Comparison of ENCODE assay signal across 19 mouse cellular contexts in the genomic region with DNA sequence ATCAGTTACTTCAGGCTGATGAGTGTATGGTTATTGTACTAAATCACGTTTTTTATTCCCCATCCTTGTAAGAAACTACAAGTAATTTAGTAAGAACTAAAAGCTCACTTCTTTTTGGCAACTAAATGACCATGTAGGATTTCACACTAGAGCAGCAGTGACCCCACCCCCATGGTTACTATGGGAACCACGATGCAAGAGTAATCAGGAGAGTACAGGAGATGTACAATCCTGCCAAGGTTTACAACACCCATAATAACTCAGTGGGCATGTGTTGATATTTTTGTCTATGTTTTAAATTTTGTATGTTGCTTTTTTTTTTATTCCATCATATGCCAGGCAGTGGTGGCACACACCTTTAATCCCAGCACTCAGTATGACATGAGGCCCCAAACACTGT. TPM values are rescaled to one million over a fixed set of nuclear protein-coding genes. Genes with fewer than 3 reads are reported as not detected.
DNase-seq lines count a peak whose midpoint lies in the region; ATAC-seq and TF ChIP-seq lines count a peak whose summit lies in the region.
"Had no signal": no experiment of that assay in that cellular context is flagged by ENCODE, and none has a peak within 500 bp of the region (broad histone marks: within the 10 kb centered on the region; RNA-seq: fewer than 3 reads in every experiment).

No protein-coding gene starts in this region.

- peak; percentile 81 for ATAC-seq in megakaryocyte progenitor cell, adult 5-6 weeks (replicated peaks; ENCODE audit: poor library complexity)
- no peak for ATAC-seq in kidney, embryonic 16.5 days (ENCODE audit: low FRiP score, low TSS enrichment)

- H3K4me3 ChIP-seq in MEL (ENCODE audit: control insufficient read depth in 1 of 2, insufficient read depth in 1 of 2, low read depth in 2 of 2, low read length in 2 of 2), result no peak overlapping the region
- no peak overlapping the region for H3K4me3 ChIP-seq in kidney, embryonic 16.5 days (ENCODE audit: low read length)
- H3K4me3 ChIP-seq: embryonic facial prominence, embryonic 13.5 days; heart, embryonic 15.5 days; hindbrain, embryonic 10.5 days; limb, embryonic 12.5 days had no signal

- H3K4me1 ChIP-seq in MEL (ENCODE audit: control insufficient read depth in 1 of 2, insufficient read depth in 2 of 2, low read length in 2 of 2), result peaks cover 2 to 5% of the 10 kb centered on the region in 2 experiments; a peak in 3 of 4 replicates
- H3K4me1 ChIP-seq in kidney, embryonic 16.5 days (ENCODE audit: insufficient read depth, low read length), result no peaks in the 10 kb centered on the region
- H3K4me1 ChIP-seq: embryonic facial prominence, embryonic 13.5 days; heart, embryonic 15.5 days; hindbrain, embryonic 10.5 days; limb, embryonic 12.5 days had no signal

- no peak for TF ChIP-seq CTCF in MEL (IDR thresholded peaks at IDR 0.05 in 2 of 3, conservative IDR thresholded peaks at IDR 0.05 in 1 of 3; ENCODE audit: control insufficient read depth in 1 of 3, insufficient read depth in 1 of 3, low read depth in 2 of 3, low read length in 3 of 3, poor library complexity in 1 of 3, severe bottlenecking in 1 of 3)

- TF ChIP-seq EP300 in MEL (IDR thresholded peaks at IDR 0.05; ENCODE audit: low read depth in 1 of 2, low read length in 2 of 2), result no peak

- peaks cover 3 to 7% of the 10 kb centered on the region in 2 experiments for H3K36me3 ChIP-seq in MEL (ENCODE audit: control insufficient read depth in 1 of 2, insufficient read depth in 2 of 2, low read length in 2 of 2)
- no peaks in the 10 kb centered on the region for H3K36me3 ChIP-seq in kidney, embryonic 16.5 days (ENCODE audit: insufficient read depth, low read length)
- H3K36me3 ChIP-seq: embryonic facial prominence, embryonic 13.5 days; heart, embryonic 15.5 days had no signal

- DNase-seq in left cerebral cortex, adult 18-20 months (ENCODE audit: low spot score in 2 of 2), result peak; percentile 24 to 33
- DNase-seq in left cerebral cortex, postnatal 10 days (ENCODE audit: extremely low spot score in 1 of 2, low spot score in 2 of 2), result no peak
- peak; percentile 42 for DNase-seq in MEL (ENCODE audit: low read depth, low spot score)
- peak; percentile 25 for DNase-seq in MN1 (ENCODE audit: low spot score)
- DNase-seq in gastrocnemius, adult 8-10 months (ENCODE audit: low spot score in 2 of 2), result no peak
- no peak for DNase-seq in urinary bladder, postnatal 25 days (ENCODE audit: low spot score)
- DNase-seq: cerebellum, adult 11-12 months; heart, adult 18-20 months; kidney, adult 9 months; lung, postnatal 14 days; retina, postnatal 1 day; thymus, postnatal 4 days had no signal

- H3K9me3 ChIP-seq in MEL (replicated peaks; ENCODE audit: insufficient read depth, low read length), result no peaks in the 10 kb centered on the region
- H3K9me3 ChIP-seq in kidney, embryonic 16.5 days (ENCODE audit: low read length), result no peaks in the 10 kb centered on the region
- H3K9me3 ChIP-seq: embryonic facial prominence, embryonic 13.5 days; heart, embryonic 15.5 days; hindbrain, embryonic 10.5 days; limb, embryonic 12.5 days had no signal

- H3K4me2 ChIP-seq in kidney, embryonic 16.5 days (replicated peaks; ENCODE audit: low read depth, low read length), result no peak overlapping the region
- H3K4me2 ChIP-seq: embryonic facial prominence, embryonic 13.5 days; heart, embryonic 15.5 days; limb, embryonic 12.5 days had no signal

- WGBS in kidney, embryonic 16.5 days, result 58% methylated on average over 2 of the region's 2 CpGs

- intact Hi-C loops in left cerebral cortex, postnatal 10 days (cut with DNase I), result no loop called here

- no peak overlapping the region for H3K9ac ChIP-seq in MEL (ENCODE audit: control insufficient read depth, low read depth, low read length, poor library complexity, severe bottlenecking)
- H3K9ac ChIP-seq in kidney, embryonic 16.5 days (replicated peaks; ENCODE audit: low read length), result no peak overlapping the region
- H3K9ac ChIP-seq: embryonic facial prominence, embryonic 13.5 days; heart, embryonic 15.5 days; limb, embryonic 12.5 days had no signal

- TF ChIP-seq RAD21 in MEL (IDR thresholded peaks at IDR 0.05; ENCODE audit: low read depth, low read length), result no peak

- H3K79me2 ChIP-seq in MEL (ENCODE audit: control insufficient read depth, insufficient read depth, low read length, poor library complexity), result no peaks in the 10 kb centered on the region

- H3K27ac ChIP-seq in MEL (ENCODE audit: control insufficient read depth, low read depth, low read length), result no peak overlapping the region
- no peak overlapping the region for H3K27ac ChIP-seq in kidney, embryonic 16.5 days (ENCODE audit: low read length)
- H3K27ac ChIP-seq: embryonic facial prominence, embryonic 13.5 days; heart, embryonic 15.5 days; hindbrain, embryonic 10.5 days; limb, embryonic 12.5 days; stomach, postnatal 0 days had no signal

- H3K27me3 ChIP-seq in MEL (ENCODE audit: control insufficient read depth in 1 of 2, insufficient read depth in 2 of 2, low read length in 2 of 2), result no peaks in the 10 kb centered on the region
- no peaks in the 10 kb centered on the region for H3K27me3 ChIP-seq in kidney, embryonic 16.5 days (ENCODE audit: insufficient read depth, low read length)
- H3K27me3 ChIP-seq: embryonic facial prominence, embryonic 13.5 days; heart, embryonic 15.5 days; limb, embryonic 12.5 days had no signal

- TF ChIP-seq POLR2A in MEL (IDR thresholded peaks at IDR 0.05; ENCODE audit: control insufficient read depth in 1 of 2, insufficient read depth in 1 of 2, low read depth in 1 of 2, low read length in 2 of 2, poor library complexity in 1 of 2), result no peak

TF ChIP-seq in MEL, 35 proteins besides CTCF, POLR2A, EP300 and RAD21:
- TF ChIP-seq CHD2 (IDR thresholded peaks at IDR 0.05; ENCODE audit: low read length) (no peak), TCF12 (IDR thresholded peaks at IDR 0.05; ENCODE audit: low read depth, low read length) (no peak), ZKSCAN1 (IDR thresholded peaks at IDR 0.05; ENCODE audit: low read depth, low read length) (no peak), TBP (IDR thresholded peaks at IDR 0.05; ENCODE audit: low read depth, low read length) (no peak), TAL1 (IDR thresholded peaks at IDR 0.05; ENCODE audit: low read length) (no peak), BHLHE40 (IDR thresholded peaks at IDR 0.05; ENCODE audit: borderline replicate concordance, low read depth, low read length) (no peak)
TF ChIP-seq in MEL: peak in this region for 0.

RNA-seq across cellular contexts. Expression of a gene that starts 45.2 kb away (rescaled TPM):
- total RNA-seq in left cerebral cortex, adult 18-20 months (2021), result 10 to 100 TPM; 58.3 to 60.2 TPM
- total RNA-seq in left cerebral cortex, postnatal 10 days (2021), result 10 to 100 TPM; 24.6 to 26.5 TPM
- 46.5 and 50.2 TPM in 2 replicates for total RNA-seq in MEL (2012; rRNA removed)
- 10 to 100 TPM; 38.0 to 53.3 TPM for polyA plus RNA-seq in MEL (2012; ENCODE audit: insufficient read depth in 1 of 2, insufficient read length in 2 of 2, low read depth in 1 of 2, low replicate concordance in 2 of 2, missing spikeins in 1 of 2)
- total RNA-seq in megakaryocyte progenitor cell, adult 5-6 weeks (2015), result 40.3 and 43.1 TPM in 2 replicates
- total RNA-seq in megakaryocyte progenitor cell, adult 5-6 weeks (2017), result 96.0 and 124 TPM in 2 replicates
- total RNA-seq in gastrocnemius, adult 8-10 months (2022), result 10 to 100 TPM; 45.1 to 52.6 (median 48.5) TPM
- polyA plus RNA-seq in kidney, embryonic 16.5 days (2015; fragmentation: Nextera tagmentation; extraction: Ambion mirVana), result 62.9 and 64.4 TPM in 2 replicates

Comparison
In these comparisons a context has a peak if more than half of its experiments do, and no peak if none do; other contexts are left out.
1. DNase-seq: peak in left cerebral cortex, adult 18-20 months (2 of 2), MEL (single experiment) and MN1 (single experiment); none in left cerebral cortex, postnatal 10 days (0 of 2), gastrocnemius, adult 8-10 months (0 of 2) and urinary bladder, postnatal 25 days (single experiment).